Mouse (Mus musculus) layer of hippocampus, postnatal 36 days (tissue): ENCODE results near the gene 9230102O04Rik. TPM values are rescaled to one million over a fixed set of nuclear protein-coding genes. Genes with fewer than 3 reads are reported as not detected.

Experiments
- DNase-seq, 2 experiments: peaks; one replicate each; pipeline ENCODE4 v3.0.0; 2022
- total RNA-seq, 2 experiments: library from RNA; stranded (reverse); gene quantifications; 2 replicates each; pipeline ENCODE4 v1.2.3; 2021

9230102O04Rik gene
- not detected for total RNA-seq

DNA sequence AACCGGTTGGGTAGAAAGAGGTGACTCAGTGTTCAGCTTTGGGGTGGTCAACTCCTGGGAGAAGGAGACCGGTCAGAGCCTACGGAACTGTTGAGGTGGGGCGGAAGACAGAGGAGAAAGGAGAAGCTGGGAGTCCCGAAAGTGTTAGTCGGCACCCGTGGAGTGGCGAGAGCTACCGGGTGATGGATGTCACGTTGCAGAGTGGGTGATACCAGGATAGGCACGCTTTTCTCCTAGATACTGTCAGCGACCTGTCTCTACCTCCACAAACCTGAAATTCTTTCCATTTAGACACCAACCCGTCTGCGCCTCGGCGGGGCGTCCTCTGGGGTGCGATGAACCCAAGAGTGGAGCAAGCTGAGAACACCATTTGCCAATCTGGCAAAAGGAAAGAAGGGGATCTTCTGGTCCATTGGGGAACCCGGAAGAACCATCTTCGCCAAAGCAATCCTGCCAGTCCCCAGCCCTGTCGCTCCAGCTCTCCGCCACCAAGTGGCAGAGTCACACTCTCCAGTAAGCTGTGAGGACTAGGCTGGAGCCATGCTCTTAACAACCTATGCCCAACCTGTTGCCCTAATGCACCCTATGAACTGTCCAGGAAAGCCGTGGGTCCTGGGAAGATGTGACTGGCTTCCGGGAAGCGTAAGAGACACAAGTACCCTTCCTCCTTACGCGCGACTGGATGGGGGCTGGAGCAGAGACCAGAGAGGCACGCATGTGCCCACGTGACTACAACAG, at the start of gene 9230102O04Rik:
9230102O04Rik (minus strand) TSS at position 628 of the 738 bp plus-strand sequence.
- no peak for DNase-seq

GRCm38 (mm10) chr2:9935965-9936364, 46.6 kb upstream of the 9230102O04Rik start:
- no peak for DNase-seq

DNA sequence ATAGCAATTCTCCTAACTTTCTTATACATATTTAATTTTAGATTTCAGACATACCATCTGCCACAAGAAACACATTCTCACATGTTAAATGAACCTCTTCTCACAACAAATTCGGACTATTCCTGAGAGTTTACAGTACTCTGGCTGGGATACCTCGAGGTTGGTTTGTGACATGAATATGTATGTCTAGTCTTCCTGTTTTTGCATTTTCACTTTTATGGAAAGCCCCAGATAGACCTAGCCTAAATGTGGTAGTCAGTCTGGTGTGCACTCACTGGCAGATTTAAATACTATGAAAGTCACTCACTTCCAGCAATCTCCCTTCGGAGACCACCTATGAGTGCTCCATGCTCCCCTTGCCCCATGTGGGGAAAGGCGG, 37.6 kb upstream of the 9230102O04Rik start:
- no peak for DNase-seq

- no peak for DNase-seq
These were observed 37.0 kb upstream of the 9230102O04Rik start for GRCm38 (mm10) chr2:9926194-9926904.

GRCm38 (mm10) chr2:9918691-9919471, 29.5 kb upstream of the 9230102O04Rik start:
- no peak for DNase-seq

- no peak for DNase-seq
These were observed 28.3 kb upstream of the 9230102O04Rik start for GRCm38 (mm10) chr2:9917602-9918001.

GRCm38 (mm10) chr2:9905995-9906394, 16.7 kb upstream of the 9230102O04Rik start:
- no peak for DNase-seq

DNA sequence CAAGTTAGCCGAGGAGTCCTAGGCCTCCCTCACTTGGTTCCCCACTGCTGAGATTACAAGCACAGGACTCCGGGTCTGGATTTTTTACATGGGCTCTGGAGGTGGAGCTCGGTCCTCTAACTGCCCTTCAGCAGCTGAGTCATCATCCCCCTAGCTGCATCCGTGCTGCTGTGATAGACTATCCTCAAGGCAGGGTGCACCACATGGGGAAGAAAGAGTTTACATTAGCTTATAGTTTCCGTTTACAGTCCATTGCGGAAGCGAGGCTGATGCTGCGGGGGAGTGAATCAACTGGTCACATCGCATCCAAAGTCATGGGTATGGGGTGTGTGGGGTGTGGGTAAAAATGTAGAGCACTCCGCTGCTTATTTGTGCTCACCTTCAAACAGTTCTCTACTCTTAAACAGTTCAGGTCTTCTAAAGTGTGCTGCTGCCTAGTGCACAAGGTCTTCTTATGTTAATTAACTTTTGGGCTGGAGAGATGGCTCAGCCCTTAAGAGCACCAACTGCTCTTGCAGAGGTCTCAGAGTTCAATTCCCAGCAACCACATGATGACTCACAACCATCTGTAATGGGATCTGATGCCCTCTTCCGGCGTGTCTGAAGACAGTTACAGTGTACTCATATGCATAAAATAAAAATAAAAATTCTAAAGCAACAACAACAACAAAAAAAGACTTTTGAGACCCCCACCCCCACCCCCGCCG, 14.7 kb upstream of the 9230102O04Rik start:
- DNase-seq = no peak

- DNase-seq = no peak
These were observed 8.5 kb upstream of the 9230102O04Rik start for GRCm38 (mm10) chr2:9897846-9898245.

DNA sequence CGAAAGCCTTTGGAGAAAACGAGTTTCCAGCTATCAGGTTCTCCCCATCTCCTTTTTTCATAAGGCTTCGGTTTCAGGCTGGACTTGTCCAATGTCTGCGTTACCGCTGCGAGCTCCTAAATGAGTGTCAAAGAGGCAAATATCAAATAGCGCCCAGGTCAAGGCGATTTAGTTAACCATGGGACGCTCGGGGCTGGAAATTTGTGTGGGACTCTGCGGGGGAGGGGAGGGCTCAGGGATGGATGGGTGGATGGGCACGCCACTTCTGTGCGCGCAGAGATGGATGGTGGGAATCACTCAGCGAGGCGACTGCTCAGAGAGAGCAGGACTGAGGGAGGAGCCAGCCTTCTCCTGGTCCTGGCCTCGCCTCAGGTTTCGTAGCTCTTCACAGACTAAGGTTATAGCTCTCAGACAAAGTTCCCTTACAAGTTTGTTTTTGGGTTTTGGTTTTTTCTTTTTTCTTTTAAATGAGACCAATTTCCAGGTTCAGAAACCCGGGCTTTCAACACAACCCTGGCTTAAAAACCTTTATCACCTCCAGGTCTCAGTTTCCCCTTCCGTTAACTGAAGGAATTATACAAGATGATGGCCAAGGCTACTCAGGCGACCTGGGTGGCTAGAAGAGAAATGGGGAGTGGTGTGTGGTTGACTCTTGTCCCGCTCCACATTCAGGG, 6.9 kb upstream of the 9230102O04Rik start:
- no peak for DNase-seq

DNA sequence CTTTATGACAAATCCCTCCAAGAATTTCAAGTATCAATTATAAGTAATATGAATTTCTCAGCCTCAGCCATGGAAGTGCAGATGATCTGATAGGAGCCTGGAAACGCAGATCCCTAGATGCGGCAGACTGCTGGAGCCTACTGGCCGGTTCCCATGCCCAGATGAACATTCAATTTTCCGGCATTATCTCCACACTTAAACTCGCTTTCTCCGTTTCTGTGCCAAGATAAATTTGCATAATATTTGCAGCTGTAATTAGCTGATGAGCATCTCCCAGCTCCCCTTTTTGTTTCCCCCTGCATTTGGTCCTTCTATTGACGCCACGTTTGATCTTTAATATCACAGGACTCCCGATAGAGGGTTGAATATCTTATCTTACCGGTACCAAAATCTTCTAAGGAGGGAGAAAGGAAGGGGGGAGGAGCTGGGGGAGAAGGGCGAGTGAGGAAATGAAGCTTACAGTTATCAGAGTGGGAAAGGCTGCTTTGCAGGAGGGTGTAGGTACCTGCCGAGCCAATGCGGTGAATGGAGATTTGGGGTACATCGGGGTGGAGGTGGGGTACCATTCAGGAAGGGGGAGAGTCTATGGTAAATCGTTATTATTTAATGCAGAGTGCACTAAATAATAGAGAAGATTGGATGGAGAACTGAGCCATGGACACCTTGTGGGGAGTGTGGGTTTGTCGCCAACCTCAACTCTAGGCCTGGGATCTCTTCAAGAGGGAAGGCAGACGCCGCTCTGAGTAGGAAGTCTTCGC, 5.7 kb upstream of the 9230102O04Rik start:
- DNase-seq = no peak

- DNase-seq = no peak
These were observed 4.1 kb upstream of the 9230102O04Rik start for GRCm38 (mm10) chr2:9893272-9893953.

GRCm38 (mm10) chr2:9892541-9892940, 3.2 kb upstream of the 9230102O04Rik start:
- no peak for DNase-seq

- DNase-seq = no peak
These were observed 1.6 kb upstream of the 9230102O04Rik start for GRCm38 (mm10) chr2:9890906-9891305.

DNA sequence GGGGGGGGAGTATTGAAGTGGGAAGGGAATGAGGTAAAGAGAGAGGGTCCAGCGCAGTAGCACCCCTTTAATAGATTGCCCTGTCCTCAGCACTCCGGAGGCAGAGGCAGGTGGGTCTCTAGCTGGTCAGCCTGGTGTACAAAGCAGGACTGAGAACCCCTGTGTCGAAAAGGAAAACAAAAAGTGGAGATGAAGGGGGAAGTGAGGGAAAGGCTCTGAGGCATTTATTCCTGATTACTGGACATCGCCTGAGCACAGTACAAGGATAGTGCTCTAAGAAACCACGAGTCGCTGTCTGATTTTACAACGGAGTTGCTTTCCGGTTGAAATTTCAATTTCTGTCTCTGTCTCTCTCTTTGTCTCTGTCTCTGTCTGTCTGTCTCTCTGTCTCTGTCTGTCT, 911 bp upstream of the 9230102O04Rik start:
- no peak for DNase-seq

GRCm38 (mm10) chr2:9889651-9890183, 377 bp upstream of the 9230102O04Rik start, which contains the start of gene Gata3:
Gata3 (minus strand) TSS chr2:9890034.
- no peak for DNase-seq

- no peak for DNase-seq
These were observed 1.7 kb downstream of the 9230102O04Rik start for GRCm38 (mm10) chr2:9887636-9888035.

DNA sequence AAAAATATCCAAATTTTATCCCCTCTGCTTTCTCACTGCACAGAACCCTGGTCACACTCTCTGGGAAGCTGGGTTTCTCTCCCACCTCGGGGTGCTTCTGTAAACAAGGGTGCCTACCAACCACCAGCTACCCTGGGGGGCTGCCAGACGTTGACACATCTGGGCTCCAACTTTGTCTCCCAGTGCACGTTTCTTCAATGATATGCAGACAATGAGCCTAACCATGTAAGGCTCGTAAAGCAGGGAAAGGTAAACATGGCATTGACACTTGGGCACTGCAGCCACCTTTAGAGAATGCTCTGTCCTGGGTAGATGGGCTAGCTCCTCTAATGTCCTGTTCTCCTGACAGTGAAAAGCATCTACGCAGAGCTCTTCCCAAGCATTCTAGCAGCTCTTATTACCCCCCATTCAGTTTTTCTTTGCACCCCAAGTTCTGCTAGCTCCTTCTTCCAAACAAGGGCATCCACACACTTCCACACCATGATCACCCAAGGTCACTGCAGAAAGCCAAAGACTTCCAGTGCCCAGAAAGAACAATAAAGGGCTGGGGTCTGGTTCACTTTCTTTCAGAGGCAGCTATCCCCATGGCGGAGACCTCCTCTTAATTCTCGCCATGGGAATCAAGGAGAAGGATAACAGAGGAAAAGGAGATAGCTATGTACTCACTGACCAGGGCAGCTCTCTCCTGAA, 2.3 kb downstream of the 9230102O04Rik start:
- DNase-seq = no peak

DNA sequence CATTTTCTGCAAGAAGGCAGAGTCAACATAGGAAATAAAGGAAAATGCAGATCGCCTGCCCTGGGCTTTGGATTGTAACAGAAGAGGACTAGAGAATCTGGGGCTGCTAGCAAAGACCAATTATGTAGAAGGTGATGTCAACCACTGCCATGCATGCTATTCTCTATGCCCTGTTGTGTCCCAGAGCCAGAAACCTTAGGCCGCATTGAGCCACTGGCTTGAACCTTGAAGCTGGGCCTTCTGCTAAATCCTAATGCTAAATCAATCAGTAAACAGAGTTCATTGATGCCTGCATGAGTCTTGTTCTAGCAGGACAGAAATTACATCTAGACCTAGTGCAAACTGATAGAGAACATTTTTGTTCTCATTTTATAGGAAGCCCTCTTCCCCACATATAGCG, 3.3 kb downstream of the 9230102O04Rik start:
- DNase-seq = no peak
